Mouse (Mus musculus): ENCODE results near the gene Sdc3.

DNA sequence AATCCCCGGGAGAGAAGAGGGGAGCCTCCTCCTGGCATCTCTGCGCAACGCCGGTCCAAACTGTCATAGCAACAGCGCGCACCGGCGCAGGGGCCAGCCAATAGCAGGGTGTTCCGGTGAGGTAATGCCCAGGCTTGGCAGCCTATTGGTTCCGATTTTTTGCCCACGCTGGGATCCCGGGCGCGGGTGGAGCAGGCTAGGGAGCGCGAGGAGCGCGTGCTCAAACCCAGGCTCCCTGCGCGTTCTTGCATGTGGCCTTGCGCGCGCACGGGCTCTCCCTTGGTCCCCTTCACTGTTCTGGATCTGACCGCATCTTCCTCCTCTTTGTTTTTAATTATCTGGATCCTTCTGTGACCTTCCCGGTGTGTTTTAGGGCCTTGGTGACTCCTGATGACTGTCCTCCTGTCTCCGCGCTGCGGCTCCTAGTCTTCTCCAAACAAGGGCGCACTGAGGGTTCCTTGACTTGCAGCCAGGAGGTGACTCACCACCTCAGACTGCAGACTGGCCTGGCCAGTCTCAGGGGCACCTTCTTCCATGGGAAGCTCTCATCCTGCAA, 69.4 kb downstream of the Sdc3 start:
- TF ChIP-seq GATA2 (IDR thresholded peaks at IDR 0.05; ENCODE audit: borderline replicate concordance, low read depth, low read length) (no peak), CTCF (IDR thresholded peaks at IDR 0.05; ENCODE audit: low read depth, low read length) (no peak), GATA1 (IDR thresholded peaks at IDR 0.05; ENCODE audit: borderline replicate concordance, low read length) (no peak), POLR2AphosphoS5 (IDR thresholded peaks at IDR 0.05; ENCODE audit: insufficient replicate concordance, low read depth, low read length) (no peak), TAL1 (conservative IDR thresholded peaks at IDR 0.05; ENCODE audit: low read depth, low read length) (no peak)
